Mouse (Mus musculus) adrenal gland, adult 18-20 months (tissue): ENCODE results near the gene Pard3. TPM values are rescaled to one million over a fixed set of nuclear protein-coding genes. Genes with fewer than 3 reads are reported as not detected.

ENCODE experiments used
- DNase-seq, 2 experiments: peaks; one replicate each; pipeline ENCODE4 v3.0.0; 2021 to 2022; ENCODE audit warnings: low spot score in 2 of 2
- total RNA-seq, 2 experiments: library from RNA; stranded (reverse); gene quantifications; 1 replicate in 1 of 2; 2 replicates in 1 of 2; pipeline ENCODE4 v1.2.3; 2021

Gene Pard3
- total RNA-seq, 2 experiments from 2014 or later = 32.5 to 42.2 TPM

GRCm38 (mm10) chr8:127175160-127175836 is 111.6 kb downstream of the Pard3 start:
- DNase-seq = no peak

GRCm38 (mm10) chr8:127178634-127179033 is 114.9 kb downstream of the Pard3 start:
- DNase-seq = no peak

DNA sequence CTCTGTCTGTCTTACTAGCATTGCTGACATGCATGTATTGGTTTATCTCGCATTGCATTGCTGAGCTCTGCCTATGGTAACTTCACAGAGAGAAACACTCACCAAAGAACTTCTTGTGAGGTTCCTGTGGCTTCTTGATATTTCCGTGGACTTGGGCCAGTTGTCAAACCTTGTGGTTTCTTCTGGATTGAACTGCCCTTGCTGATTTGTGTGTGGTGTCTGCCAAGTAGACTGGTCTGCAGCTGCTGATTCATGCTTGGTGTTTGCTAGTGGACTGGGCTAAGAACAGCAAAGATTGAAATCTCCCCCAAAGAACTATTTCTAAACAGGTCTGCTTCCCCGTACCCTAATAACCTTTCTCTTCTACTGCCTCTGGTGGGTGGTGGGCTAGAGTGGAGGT is 117.6 kb downstream of the Pard3 start:
- DNase-seq = no peak

DNA sequence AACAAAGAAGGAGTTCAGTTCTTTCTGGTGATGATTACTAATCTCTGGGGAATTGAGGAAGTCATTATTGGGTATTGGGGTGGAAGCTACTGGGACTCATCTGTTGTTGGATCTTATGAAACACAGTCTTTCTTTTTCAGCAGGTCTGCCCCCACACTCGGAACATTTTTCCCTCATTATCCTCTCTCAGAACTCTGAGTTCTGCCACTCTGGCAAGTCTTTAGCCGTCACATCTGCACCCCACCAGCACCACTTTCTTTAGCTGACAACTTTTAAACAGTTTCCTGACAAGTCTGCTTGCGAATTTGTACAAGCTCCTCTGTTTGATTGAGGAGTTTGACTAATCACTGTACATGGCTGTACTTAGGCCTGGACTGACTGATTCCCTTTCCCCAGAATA is 118.4 kb downstream of the Pard3 start:
- no peak for DNase-seq

DNA sequence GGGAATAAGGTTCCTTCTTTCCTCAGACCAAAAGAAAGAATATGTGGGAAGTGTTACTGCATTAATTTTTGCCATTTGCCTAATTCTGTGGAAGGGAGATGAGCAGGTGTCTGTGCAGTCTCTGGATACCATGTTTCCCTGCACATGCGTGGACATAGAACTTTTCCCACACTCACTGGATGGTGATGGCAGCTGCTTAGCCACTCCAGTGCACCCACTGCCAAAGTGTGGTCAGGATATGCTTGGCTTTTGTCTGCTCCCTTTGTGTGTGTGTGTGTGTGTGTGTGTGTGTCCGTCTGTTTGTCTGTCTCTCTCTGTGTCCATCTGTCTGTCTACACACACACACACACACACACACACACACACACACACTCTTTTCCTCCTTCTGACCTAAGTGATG is 119.8 kb downstream of the Pard3 start:
- no peak for DNase-seq

DNA sequence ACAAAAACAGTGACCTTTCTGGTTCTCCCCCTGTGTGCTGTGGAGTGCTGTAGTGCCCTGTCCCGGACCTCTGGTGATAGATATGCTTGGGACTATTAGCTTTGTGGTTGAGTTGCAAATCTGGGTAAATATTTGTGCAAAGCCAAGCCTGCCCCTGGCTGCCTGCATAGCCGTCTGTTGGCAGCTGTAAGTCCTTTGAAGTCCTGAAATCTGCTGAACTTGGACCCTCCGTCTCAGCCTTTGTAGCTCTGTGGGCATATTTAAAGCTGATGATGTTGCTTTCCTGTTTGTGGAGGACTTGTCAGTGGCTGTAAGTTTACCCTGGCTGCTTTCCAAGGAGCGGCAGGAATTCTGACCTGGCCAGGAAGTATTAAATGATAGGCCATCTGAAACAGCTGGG is 120.3 kb downstream of the Pard3 start:
- no peak for DNase-seq

GRCm38 (mm10) chr8:127185897-127186296 is 122.2 kb downstream of the Pard3 start:
- no peak for DNase-seq

DNA sequence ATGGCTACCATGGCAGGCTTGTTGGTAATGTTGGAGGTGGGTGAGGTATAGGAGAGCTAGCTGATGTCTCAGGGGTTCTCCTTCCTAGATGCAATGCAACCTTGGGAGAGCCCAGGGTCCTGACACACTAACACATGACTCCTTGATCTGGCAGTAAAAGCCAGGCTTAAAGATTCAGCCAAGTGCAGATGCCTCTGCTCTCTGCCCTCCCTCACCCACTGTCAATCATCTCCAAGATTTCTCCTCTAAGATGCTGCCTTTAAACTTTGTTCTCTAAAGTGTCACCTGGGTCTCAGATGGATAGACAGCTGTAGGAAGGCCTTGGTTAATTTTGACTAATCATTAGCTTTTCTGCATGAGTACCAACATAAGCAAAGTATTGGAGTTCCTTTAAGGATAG is 125.0 kb downstream of the Pard3 start:
- no peak for DNase-seq

DNA sequence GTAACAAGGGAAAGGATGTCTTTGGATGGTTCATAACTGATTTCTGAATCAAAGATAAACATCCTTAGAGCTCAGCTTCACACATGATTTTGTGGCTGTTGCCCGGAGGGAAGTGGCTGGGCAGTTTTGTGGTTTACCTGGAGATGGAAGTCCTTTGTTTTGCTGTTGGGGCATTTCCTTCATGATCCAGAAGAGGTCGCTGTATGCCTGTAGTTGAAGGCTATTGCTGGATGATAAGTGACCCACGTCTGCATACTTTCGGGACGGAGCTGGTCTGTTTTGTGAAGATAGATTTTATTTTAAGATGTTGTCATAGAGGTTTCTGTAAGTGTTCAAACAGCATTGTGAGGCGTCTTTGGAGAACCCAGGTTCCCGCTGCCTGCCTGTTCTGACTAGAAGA is 126.7 kb downstream of the Pard3 start:
- peak; percentile 31 to 35 for DNase-seq

- DNase-seq = peak; percentile 31 to 37
Measured at GRCm38 (mm10) chr8:127191387-127191786, 127.7 kb downstream of the Pard3 start.

DNA sequence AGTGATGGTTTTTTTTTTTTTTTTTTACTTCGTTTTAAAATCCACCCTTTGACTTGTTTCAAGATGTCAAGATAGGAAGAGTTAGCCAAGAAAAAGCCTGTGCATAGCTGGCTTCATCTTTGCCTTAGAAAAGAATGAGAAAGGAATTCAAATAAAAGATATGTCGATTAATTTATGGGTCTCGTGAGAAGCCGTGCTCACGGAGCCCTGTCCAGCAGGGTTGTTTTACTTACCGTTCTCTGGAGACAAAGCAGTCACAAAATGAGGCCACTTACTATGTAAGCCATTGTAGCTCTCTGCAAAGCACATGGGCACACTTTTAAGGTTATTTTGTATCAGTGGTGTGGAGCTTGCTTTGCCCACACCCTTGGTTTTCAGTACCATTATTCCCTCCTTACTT is 128.1 kb downstream of the Pard3 start:
- no peak for DNase-seq

- DNase-seq = no peak
Measured at GRCm38 (mm10) chr8:127192331-127192730, 128.6 kb downstream of the Pard3 start.

DNA sequence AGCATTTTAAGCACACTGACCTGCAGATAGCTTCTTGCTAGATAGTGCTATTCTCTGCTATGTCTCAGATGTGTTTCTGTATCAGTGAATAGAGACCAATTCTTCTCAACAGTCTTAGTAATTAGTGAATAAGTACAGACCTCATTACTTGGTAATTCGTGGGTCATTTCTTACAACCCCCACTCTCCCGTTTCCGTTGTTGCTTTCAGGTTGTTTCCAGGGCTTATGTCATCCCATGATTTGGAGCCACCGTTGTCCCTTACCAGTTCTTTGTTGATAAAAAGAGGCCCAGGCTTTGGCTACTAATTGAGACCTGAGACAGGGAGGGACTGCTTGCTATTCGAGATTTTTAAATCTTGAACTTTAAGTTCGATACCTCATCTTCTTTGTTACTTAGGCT is 129.7 kb downstream of the Pard3 start:
- DNase-seq = no peak

- no peak for DNase-seq
Measured at GRCm38 (mm10) chr8:127194786-127195407, 131.2 kb downstream of the Pard3 start.

GRCm38 (mm10) chr8:127196505-127197265 is 133.0 kb downstream of the Pard3 start:
- no peak for DNase-seq

DNA sequence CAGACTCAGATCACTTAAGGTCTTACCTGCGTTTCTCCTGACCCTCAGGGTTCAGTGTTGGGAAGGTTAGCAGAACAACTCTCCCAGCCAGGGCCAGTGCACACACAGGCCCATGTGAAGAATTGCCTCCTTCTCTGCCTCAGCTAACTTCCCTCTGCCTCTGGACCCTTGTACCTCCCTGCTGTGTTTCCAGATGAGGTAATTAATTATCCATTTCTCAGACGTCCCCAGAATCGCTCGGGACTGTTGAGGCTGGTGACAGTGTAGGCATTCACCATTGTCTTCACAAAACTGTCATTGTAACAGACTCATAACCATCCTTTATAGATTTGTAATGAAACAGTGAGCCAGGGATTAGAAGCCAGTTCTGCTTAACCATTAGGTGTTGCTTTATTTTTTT is 143.8 kb downstream of the Pard3 start:
- DNase-seq = no peak

DNA sequence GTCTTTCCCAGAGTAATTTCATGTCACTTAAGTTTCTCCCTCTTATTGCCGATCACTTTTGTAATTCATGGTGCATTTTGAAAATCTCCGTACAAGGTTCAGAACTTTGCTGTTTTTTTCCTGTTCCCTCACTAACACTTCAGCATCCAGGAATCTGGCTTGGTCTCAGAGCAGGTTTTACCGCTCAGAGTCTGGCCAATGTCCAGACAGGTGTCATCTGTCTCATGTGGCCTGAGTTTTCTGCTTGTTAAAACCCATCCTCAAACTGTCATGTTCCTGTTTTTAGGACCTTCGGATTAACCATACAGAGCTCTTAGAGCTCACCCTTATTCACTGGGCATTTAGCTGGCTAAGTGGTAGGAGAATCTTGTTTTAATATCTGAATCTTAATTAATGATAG is 146.9 kb downstream of the Pard3 start:
- no peak for DNase-seq

DNA sequence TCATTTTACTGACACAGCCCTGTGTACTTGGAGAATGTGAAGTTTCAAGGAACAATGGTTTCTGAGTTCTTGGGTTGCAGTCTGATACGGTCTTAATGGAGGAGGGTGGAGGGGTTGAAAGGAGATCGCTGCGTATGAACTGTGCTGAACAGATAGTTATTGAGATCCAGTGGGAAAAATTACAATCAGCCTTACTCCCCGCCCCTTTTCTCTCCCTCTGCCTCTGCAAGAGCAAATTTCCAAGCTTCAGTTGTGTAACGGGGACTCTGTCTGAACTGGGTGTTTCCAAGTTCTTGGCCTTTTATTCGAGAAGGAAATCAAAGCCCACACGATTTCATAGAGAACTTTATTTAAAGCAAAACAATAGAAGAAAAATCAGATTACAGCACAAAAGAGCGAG is 150.6 kb downstream of the Pard3 start:
- DNase-seq = no peak

GRCm38 (mm10) chr8:127214748-127215433 is 151.2 kb downstream of the Pard3 start:
- no peak for DNase-seq

GRCm38 (mm10) chr8:127220206-127220605 is 156.5 kb downstream of the Pard3 start:
- no peak for DNase-seq

DNA sequence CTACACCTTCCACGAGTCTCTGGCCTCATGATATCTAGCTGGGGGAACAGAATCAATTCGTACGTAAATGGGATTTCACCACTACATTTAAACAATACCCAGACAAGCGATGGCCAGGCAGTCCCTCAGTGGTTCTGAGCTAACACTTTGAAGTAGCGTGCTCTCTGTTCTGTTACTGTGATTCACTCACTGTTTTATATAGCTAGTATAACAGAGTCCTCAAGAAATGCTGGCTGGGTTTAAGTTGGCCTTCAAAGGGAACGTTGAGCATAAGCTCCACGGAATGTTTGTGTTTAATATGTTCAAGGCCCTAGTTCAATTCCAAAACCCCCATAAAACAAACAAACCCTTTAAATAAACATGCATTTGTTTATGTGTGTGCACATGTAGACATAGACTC is 156.9 kb downstream of the Pard3 start:
- DNase-seq = no peak

GRCm38 (mm10) chr8:127222361-127222760 is 158.7 kb downstream of the Pard3 start:
- DNase-seq = no peak
